Mouse (Mus musculus): Measurements from ENCODE around the gene Gm19410. TPM values are rescaled to one million over a fixed set of nuclear protein-coding genes. Genes with fewer than 3 reads are reported as not detected.

The Gm19410 gene
- not detected for polyA plus RNA-seq (2014; fragmentation: Illumina TruSeq; extraction: RNeasy Lipid Tissue Mini Kit (QIAGEN cat#74804); ENCODE audit: low read depth, low replicate concordance)

GRCm38 (mm10) chr8:35765499-35766193 is at the start of gene Gm19410:
Gene Gm19410, plus strand, starts transcription at chr8:35765790.

Data from kidney, adult 10 weeks (tissue).